Mouse (Mus musculus) intestine, postnatal 0 days (tissue): ENCODE measurements at regions not wholly inside any gene's neighbourhood (a gene's known extent, or its start where the extent isn't known, plus 50 kb on each side); places are given as distances from the start of the nearest gene placed in this dataset.

ENCODE experiments used
- ATAC-seq: fragments of 200-750 bp; cut with Nextera tagmentation; 2 replicates; pipeline ENCODE4 v1.8.0; 2017; ENCODE audit warnings: mild to moderate bottlenecking, moderate TSS enrichment, moderate library complexity
- H3K27ac ChIP-seq: fragments of 300-500 bp; sonication (generic); 2 replicates; pipeline ENCODE4 v1.5.1; 2014; ENCODE audit warnings: mild to moderate bottlenecking, low read depth, low read length, moderate library complexity
- H3K27me3 ChIP-seq: fragments of 300-500 bp; sonication (generic); replicated peaks from 2 replicates; pipeline ENCODE4 v1.6.1; 2014; ENCODE audit warnings: low read length, mixed read lengths; ENCODE audit not compliant: control insufficient read depth, insufficient read depth
- H3K36me3 ChIP-seq: fragments of 300-500 bp; sonication (generic); 2 replicates; pipeline ENCODE4 v1.6.1; 2014; ENCODE audit warnings: mild to moderate bottlenecking, moderate library complexity; ENCODE audit not compliant: control insufficient read depth, insufficient read depth
- H3K4me1 ChIP-seq: fragments of 300-500 bp; sonication (generic); replicated peaks from 2 replicates; pipeline ENCODE4 v1.6.1; 2014; ENCODE audit warnings: antibody characterized with exemption, low read length, mixed read lengths; ENCODE audit not compliant: control insufficient read depth, insufficient read depth
- H3K4me2 ChIP-seq: fragments of 300-500 bp; sonication (generic); replicated peaks from 2 replicates; pipeline ENCODE4 v1.6.1; 2014; ENCODE audit warnings: low read depth, mild to moderate bottlenecking, moderate library complexity
- H3K4me3 ChIP-seq: fragments of 300-500 bp; sonication (generic); 2 replicates; pipeline ENCODE4 v1.5.1; 2014; ENCODE audit warnings: low read depth, low read length
- H3K9ac ChIP-seq: fragments of 300-500 bp; sonication (generic); 2 replicates; pipeline ENCODE4 v1.6.1; 2014; ENCODE audit warnings: mild to moderate bottlenecking, low read depth, low read length
- H3K9me3 ChIP-seq: fragments of 300-500 bp; sonication (generic); 2 replicates; pipeline ENCODE4 v1.6.1; 2016; ENCODE audit warnings: mixed run types; ENCODE audit not compliant: control insufficient read depth
- CTCF ChIP-seq: sonication (generic); IDR thresholded peaks from 2 replicates; pipeline ENCODE4 v1.5.1; 2016; ENCODE audit warnings: low read depth, mild to moderate bottlenecking, control low read depth, antibody characterized with exemption, moderate library complexity
- WGBS: fragments of 180-500 bp; shearing (Covaris S2); extraction: QIAGEN DNeasy Blood & Tissue Kit; methylation state at CpG from one replicate; pipeline ENCODE4 v1.1.7; 2014; 5-methylcytosine and 5-hydroxymethylcytosine counted together

- no peak overlapping the region for H3K4me2 ChIP-seq
- ATAC-seq: no peak
- 51% methylated on average over 2 of the region's 2 CpGs for WGBS
- H3K4me1 ChIP-seq: no peaks in the 10 kb centered on the region
- no peaks in the 10 kb centered on the region for H3K36me3 ChIP-seq
- no peak overlapping the region for H3K9ac ChIP-seq
- no peak overlapping the region for H3K4me3 ChIP-seq
- no peak overlapping the region for H3K27ac ChIP-seq
- H3K9me3 ChIP-seq: no peaks in the 10 kb centered on the region
- TF ChIP-seq CTCF: no peak
- H3K27me3 ChIP-seq: no peaks in the 10 kb centered on the region
These were observed 255.1 kb downstream of the Plk2 start for GRCm38 (mm10) chr13:110649870-110650497.

GRCm38 (mm10) chr13:110652201-110652600, 257.4 kb downstream of the Plk2 start:
- H3K9me3 ChIP-seq: no peaks in the 10 kb centered on the region
- no peak for ATAC-seq
- WGBS: 84% methylated on average over 7 of the region's 7 CpGs

GRCm38 (mm10) chr13:110665073-110665800, 270.4 kb downstream of the Plk2 start:
- Histone ChIP-seq H3K9ac (no peak overlapping the region), H3K4me2 (no peak overlapping the region), H3K27ac (no peak overlapping the region), H3K36me3 (no peaks in the 10 kb centered on the region), H3K4me3 (no peak overlapping the region), H3K4me1 (no peaks in the 10 kb centered on the region), H3K27me3 (no peaks in the 10 kb centered on the region), H3K9me3 (no peaks in the 10 kb centered on the region)
- peak; percentile 56; the same call in 1 of the 2 replicates for ATAC-seq
- TF ChIP-seq CTCF: peak; percentile 36
- 27% methylated on average over 2 of the region's 2 CpGs for WGBS

More at GRCm38 (mm10) chr13:110652201-110652600, 257.4 kb downstream of the Plk2 start:
- no peak for TF ChIP-seq CTCF
- no peaks in the 10 kb centered on the region for H3K27me3 ChIP-seq
- no peak overlapping the region for H3K27ac ChIP-seq
- no peak overlapping the region for H3K4me3 ChIP-seq
- no peaks in the 10 kb centered on the region for H3K4me1 ChIP-seq
- H3K9ac ChIP-seq: no peak overlapping the region
- H3K4me2 ChIP-seq: no peak overlapping the region
- no peaks in the 10 kb centered on the region for H3K36me3 ChIP-seq

GRCm38 (mm10) chr13:110667276-110667956, 272.6 kb downstream of the Plk2 start:
- TF ChIP-seq CTCF: no peak
- Histone ChIP-seq H3K4me3 (no peak overlapping the region), H3K27ac (no peak overlapping the region), H3K4me2 (no peak overlapping the region), H3K9me3 (no peaks in the 10 kb centered on the region), H3K9ac (no peak overlapping the region), H3K27me3 (no peaks in the 10 kb centered on the region), H3K4me1 (no peaks in the 10 kb centered on the region), H3K36me3 (no peaks in the 10 kb centered on the region)
- no peak for ATAC-seq
- WGBS: 53% methylated on average over 7 of the region's 7 CpGs

- Histone ChIP-seq H3K9ac (no peak overlapping the region), H3K27me3 (no peaks in the 10 kb centered on the region), H3K4me1 (no peaks in the 10 kb centered on the region), H3K4me2 (no peak overlapping the region), H3K9me3 (no peaks in the 10 kb centered on the region), H3K27ac (no peak overlapping the region), H3K4me3 (no peak overlapping the region), H3K36me3 (no peaks in the 10 kb centered on the region)
- no peak for ATAC-seq
- no peak for TF ChIP-seq CTCF
- WGBS: 68% methylated on average over 2 of the region's 2 CpGs
These were observed 278.7 kb downstream of the Plk2 start for GRCm38 (mm10) chr13:110673536-110673935.

GRCm38 (mm10) chr13:110683259-110684041, 288.6 kb downstream of the Plk2 start:
- no peaks in the 10 kb centered on the region for H3K4me1 ChIP-seq
- no peak overlapping the region for H3K4me3 ChIP-seq
- H3K4me2 ChIP-seq: no peak overlapping the region
- no peak overlapping the region for H3K9ac ChIP-seq
- ATAC-seq: no peak
- H3K9me3 ChIP-seq: no peaks in the 10 kb centered on the region
- no peak overlapping the region for H3K27ac ChIP-seq
- no peaks in the 10 kb centered on the region for H3K27me3 ChIP-seq
- TF ChIP-seq CTCF: peak; percentile 21; the same call in 1 of the 2 replicates
- no peaks in the 10 kb centered on the region for H3K36me3 ChIP-seq
- 69% methylated on average over 11 of the region's 11 CpGs for WGBS
